Mouse (Mus musculus): Measurements from ENCODE around the gene Sptbn4. TPM values are rescaled to one million over a fixed set of nuclear protein-coding genes. Genes with fewer than 3 reads are reported as not detected.

The Sptbn4 gene
- polyA plus RNA-seq, 1 experiment from 2014 or later, result 0.28 TPM

DNA sequence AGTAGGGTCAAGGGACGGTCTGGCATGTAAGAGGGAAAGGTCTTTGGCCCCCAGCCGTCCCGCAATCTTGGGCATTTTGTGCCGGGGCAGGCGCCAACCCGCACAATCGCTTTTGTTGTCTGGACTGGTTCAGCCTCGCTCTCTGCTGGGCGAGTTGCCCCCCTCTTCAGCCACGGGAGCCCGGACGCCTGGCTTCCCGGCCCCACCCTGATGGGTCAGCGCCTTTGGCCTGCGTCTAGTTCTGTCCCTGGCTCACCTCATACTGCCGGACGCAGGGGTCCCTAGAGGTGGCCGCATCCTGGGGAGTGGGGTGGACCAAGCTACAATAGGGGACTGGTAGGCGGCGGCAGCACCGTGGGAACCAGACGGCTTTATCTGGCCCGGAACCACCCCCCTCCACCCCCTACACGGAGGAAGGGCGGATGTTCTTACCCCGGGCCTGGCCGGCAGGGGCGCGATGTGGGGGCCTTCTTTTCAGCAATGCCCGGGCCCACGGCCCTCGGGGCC, 113.0 kb downstream of the Sptbn4 start:
- Histone ChIP-seq H3K4me1 (replicated peaks; ENCODE audit: insufficient read depth, low read length) (peaks cover 16% of the 10 kb centered on the region), H3K27me3 (ENCODE audit: insufficient read depth, low read length) (peaks cover 8% of the 10 kb centered on the region), H3K9ac (ENCODE audit: low read depth, low read length) (0 out of 2 replicates have a peak overlapping the region, but pooled peaks have one; percentile 31), H3K36me3 (ENCODE audit: insufficient read depth, low read length) (no peaks in the 10 kb centered on the region), H3K27ac (no peak overlapping the region), H3K9me3 (replicated peaks; ENCODE audit: low read length) (no peaks in the 10 kb centered on the region), H3K4me2 (ENCODE audit: low read length) (peak overlapping the region; percentile 89), H3K4me3 (replicated peaks; ENCODE audit: low read depth, low read length) (0 out of 2 replicates have a peak overlapping the region, but pooled peaks have one; percentile 9)
- ATAC-seq (replicated peaks; ENCODE audit: low FRiP score, low read depth), result no peak
- no peak for TF ChIP-seq CTCF (IDR thresholded peaks at IDR 0.05; ENCODE audit: low read depth)
- WGBS, result 6% methylated on average over 31 of the region's 32 CpGs
- DNase-seq (ENCODE audit: low spot score), result no peak

DNA sequence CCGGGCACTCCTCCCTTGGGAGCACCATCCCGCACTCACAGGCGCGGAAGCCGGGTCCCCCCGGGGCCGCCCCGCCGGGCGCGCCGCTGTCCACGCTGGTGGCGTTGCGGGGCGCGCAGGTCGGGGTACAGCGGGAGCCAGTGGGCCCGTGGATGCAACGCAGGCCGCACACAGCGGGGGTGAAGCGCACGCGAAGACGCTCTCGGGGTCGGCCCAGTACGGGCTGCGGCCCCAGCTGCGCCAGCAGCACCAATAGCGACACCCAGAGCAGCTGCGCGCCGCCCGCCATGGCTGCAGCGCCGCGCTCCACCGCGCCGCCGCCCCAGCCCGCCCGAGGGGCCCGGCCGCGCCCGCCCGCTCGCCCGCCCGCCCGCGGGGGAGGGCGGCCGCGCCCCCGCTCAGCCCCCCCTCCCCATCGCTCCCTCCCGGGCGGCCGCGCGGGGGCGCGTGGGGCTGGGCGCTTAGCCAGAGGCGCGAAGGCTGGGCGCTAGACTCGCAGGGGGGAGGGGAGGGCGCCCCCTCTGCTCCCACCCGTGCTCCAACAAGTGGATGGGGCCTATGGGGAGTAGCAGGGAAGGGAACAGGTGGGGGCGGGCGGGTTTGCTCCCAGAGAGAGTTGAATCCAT, 114.1 kb downstream of the Sptbn4 start:
- WGBS, result under 1% methylated on average over 42 of the region's 77 CpGs

DNA sequence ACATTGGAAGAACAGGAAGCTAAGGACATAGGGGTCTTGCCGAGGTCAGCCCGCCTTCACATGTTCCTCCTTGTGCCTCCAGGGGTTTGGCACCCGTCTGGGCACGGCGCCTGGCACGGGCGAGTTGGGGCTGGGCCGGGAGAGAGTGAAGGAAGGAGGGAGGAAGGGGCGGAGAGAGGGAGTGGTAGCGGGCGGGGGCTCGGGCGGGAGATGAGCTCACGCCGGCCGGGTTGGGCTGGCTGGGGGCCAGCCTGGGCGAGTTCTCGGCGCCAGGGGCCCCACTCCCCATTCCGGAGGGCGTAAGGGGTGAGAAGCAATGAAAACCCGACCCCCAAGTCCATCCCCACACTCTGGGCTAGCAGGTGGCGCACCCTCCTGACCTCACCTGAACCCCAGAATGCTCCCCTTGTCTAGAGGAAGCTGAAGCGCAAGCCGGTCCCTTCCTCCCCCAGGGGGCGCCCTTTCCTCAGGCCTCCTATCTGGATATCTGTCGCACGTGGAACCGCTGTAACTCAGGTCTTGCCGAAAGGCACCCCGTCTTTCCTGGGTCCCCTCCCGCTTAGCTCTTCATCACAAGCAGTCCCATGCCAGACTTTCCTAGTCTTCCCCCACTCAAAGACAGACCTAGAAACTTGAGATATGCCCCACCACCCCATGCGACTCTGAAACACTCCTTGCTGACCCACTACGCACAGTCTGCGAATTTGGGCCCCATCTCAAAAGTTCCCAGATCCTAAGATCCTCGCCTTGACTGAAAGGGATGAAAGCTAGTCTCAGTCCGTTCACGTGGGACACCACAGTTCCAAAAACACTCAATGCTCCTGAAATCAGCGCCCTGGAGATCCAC, 114.9 kb downstream of the Sptbn4 start:
- peaks cover 8% of the 10 kb centered on the region for H3K27me3 ChIP-seq (ENCODE audit: insufficient read depth, low read length)
- peaks cover 18% of the 10 kb centered on the region for H3K4me1 ChIP-seq (replicated peaks; ENCODE audit: insufficient read depth, low read length)
- H3K9ac ChIP-seq (ENCODE audit: low read depth, low read length), result peak overlapping the region; percentile 59
- peak overlapping the region; percentile 59 for H3K4me3 ChIP-seq (replicated peaks; ENCODE audit: low read depth, low read length)
- ATAC-seq (replicated peaks; ENCODE audit: low FRiP score, low read depth) (no peak), DNase-seq (ENCODE audit: low spot score) (peak; percentile 90)
- H3K27ac ChIP-seq, result peak overlapping the region; percentile 94
- TF ChIP-seq CTCF (IDR thresholded peaks at IDR 0.05; ENCODE audit: low read depth), result peak; percentile 79
- under 1% methylated on average over 36 of the region's 39 CpGs for WGBS
- no peaks in the 10 kb centered on the region for H3K36me3 ChIP-seq (ENCODE audit: insufficient read depth, low read length)
- peak overlapping the region; percentile 89 for H3K4me2 ChIP-seq (ENCODE audit: low read length)
- no peaks in the 10 kb centered on the region for H3K9me3 ChIP-seq (replicated peaks; ENCODE audit: low read length)

More for the DNA sequence above, 114.1 kb downstream of the Sptbn4 start:
- Histone ChIP-seq H3K4me2 (ENCODE audit: low read length) (peak overlapping the region; percentile 89), H3K27me3 (ENCODE audit: insufficient read depth, low read length) (peaks cover 8% of the 10 kb centered on the region), H3K9me3 (replicated peaks; ENCODE audit: low read length) (no peaks in the 10 kb centered on the region), H3K4me3 (replicated peaks; ENCODE audit: low read depth, low read length) (peak overlapping the region; percentile 59), H3K36me3 (ENCODE audit: insufficient read depth, low read length) (no peaks in the 10 kb centered on the region), H3K9ac (ENCODE audit: low read depth, low read length) (peak overlapping the region; percentile 59), H3K4me1 (replicated peaks; ENCODE audit: insufficient read depth, low read length) (peaks cover 18% of the 10 kb centered on the region), H3K27ac (peak overlapping the region; percentile 94; the same call in 1 of the 2 replicates)
- TF ChIP-seq CTCF (IDR thresholded peaks at IDR 0.05; ENCODE audit: low read depth), result no peak
- DNase-seq (ENCODE audit: low spot score), result no peak
- no peak for ATAC-seq (replicated peaks; ENCODE audit: low FRiP score, low read depth)

DNA sequence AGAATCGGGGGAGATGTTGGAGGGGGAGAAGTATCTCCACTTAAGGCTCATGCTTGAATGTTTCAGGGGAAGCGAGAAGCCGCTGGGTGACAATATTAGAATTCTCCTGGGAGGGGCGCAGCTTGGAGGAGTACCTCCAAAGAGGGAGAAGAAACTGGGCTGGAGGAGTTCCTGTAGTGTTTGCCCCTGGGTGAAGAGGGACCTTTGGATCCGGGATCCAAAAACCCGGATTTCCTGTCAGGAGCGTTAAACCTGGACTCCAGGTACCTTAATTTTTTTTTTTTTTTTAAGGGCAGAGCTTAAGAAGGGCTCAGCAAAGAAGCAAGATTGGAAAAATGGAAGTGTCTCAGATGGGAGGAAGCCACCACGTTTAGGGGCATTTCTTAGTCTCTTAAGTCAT, 115.6 kb downstream of the Sptbn4 start:
- peak overlapping the region; percentile 94 for H3K27ac ChIP-seq
- peaks cover 18% of the 10 kb centered on the region for H3K4me1 ChIP-seq (replicated peaks; ENCODE audit: insufficient read depth, low read length)
- no peaks in the 10 kb centered on the region for H3K9me3 ChIP-seq (replicated peaks; ENCODE audit: low read length)
- TF ChIP-seq CTCF (IDR thresholded peaks at IDR 0.05; ENCODE audit: low read depth), result no peak
- peak overlapping the region; percentile 89 for H3K4me2 ChIP-seq (ENCODE audit: low read length)
- H3K36me3 ChIP-seq (ENCODE audit: insufficient read depth, low read length), result no peaks in the 10 kb centered on the region
- no peak for DNase-seq (ENCODE audit: low spot score)
- ATAC-seq (replicated peaks; ENCODE audit: low FRiP score, low read depth), result no peak
- peaks cover 8% of the 10 kb centered on the region for H3K27me3 ChIP-seq (ENCODE audit: insufficient read depth, low read length)
- 2% methylated on average over 8 of the region's 8 CpGs for WGBS
- peak overlapping the region; percentile 59 for H3K4me3 ChIP-seq (replicated peaks; ENCODE audit: low read depth, low read length)
- peak overlapping the region; percentile 59; the same call in 1 of the 2 replicates for H3K9ac ChIP-seq (ENCODE audit: low read depth, low read length)

DNA sequence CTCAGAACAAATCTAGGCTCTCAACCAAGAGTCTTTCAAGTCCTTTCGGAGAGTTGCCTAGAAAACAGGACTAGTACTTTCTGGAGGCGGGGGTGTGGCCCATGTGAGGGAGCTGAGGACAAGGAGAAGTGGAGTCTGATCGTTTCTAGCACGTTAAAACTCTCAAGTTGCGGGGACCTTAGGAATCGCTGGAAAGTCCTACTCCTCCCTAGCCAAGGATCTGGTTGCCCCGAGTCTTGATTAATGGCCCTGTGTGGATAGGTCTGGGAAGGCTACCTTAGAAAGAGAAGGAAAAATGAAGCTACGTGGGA, 116.0 kb downstream of the Sptbn4 start:
- no peak for TF ChIP-seq CTCF (IDR thresholded peaks at IDR 0.05; ENCODE audit: low read depth)
- peak overlapping the region; percentile 94 for H3K27ac ChIP-seq
- H3K9ac ChIP-seq (ENCODE audit: low read depth, low read length), result 0 out of 2 replicates have a peak overlapping the region, but pooled peaks have one; percentile 25
- DNase-seq (ENCODE audit: low spot score), result peak; percentile 76
- H3K27me3 ChIP-seq (ENCODE audit: insufficient read depth, low read length), result peaks cover 8% of the 10 kb centered on the region
- H3K4me3 ChIP-seq (replicated peaks; ENCODE audit: low read depth, low read length), result peak overlapping the region; percentile 59; the same call in 1 of the 2 replicates
- peaks cover 18% of the 10 kb centered on the region for H3K4me1 ChIP-seq (replicated peaks; ENCODE audit: insufficient read depth, low read length)
- no peaks in the 10 kb centered on the region for H3K9me3 ChIP-seq (replicated peaks; ENCODE audit: low read length)
- 1% methylated on average over 8 of the region's 8 CpGs for WGBS
- no peaks in the 10 kb centered on the region for H3K36me3 ChIP-seq (ENCODE audit: insufficient read depth, low read length)
- no peak for ATAC-seq (replicated peaks; ENCODE audit: low FRiP score, low read depth)
- H3K4me2 ChIP-seq (ENCODE audit: low read length), result peak overlapping the region; percentile 89

Measured in kidney, postnatal 0 days (tissue).